Mouse (Mus musculus) heart, postnatal 0 days (tissue): ENCODE measurements around the gene Oas3.

Source experiments
- CTCF ChIP-seq: IDR thresholded peaks from 2 replicates; pipeline ENCODE4 v1.5.1; 2016; ENCODE audit warnings: antibody characterized with exemption, control low read depth, low read depth
- EP300 ChIP-seq: IDR thresholded peaks from 2 replicates; pipeline ENCODE4 v1.6.1; 2016; ENCODE audit warnings: antibody characterized with exemption, low read depth

DNA sequence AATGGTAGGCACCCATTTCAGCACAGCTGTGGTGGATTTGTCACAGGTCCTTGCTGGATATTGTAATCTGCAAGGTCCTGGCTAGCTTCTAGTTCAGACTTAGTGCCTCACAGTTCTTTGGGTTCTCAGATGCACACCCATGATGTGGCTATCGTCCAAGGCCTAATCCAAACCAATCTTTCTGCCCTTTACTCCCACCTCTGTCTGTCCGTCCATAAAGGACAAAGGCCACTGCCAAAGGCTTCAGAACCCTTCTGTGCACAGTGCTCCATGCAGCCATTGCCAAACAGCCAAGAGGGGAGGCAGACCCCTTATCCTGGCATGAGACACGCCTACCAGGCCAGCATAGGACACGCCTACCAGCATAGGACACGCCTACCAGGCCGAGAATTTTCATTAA lies 31.7 kb upstream of the Oas3 start:
- no peak for TF ChIP-seq CTCF
- TF ChIP-seq EP300: no peak
